Mouse (Mus musculus) embryonic facial prominence, embryonic 11.5 days (tissue): Measurements from ENCODE around the gene Glis2. TPM values are rescaled to one million over a fixed set of nuclear protein-coding genes. Genes with fewer than 3 reads are reported as not detected.

Experiments used
- ATAC-seq: fragments of 200-750 bp; cut with Nextera tagmentation; replicated peaks from 2 replicates; pipeline ENCODE4 v1.8.0; 2017; ENCODE audit warnings: low read depth; ENCODE audit not compliant: insufficient number of reproducible peaks, low FRiP score, low TSS enrichment
- DNase-seq: peaks from one replicate; pipeline ENCODE4 v3.0.0-alpha.2; 2015; ENCODE audit warnings: low spot score
- H3K27ac ChIP-seq: fragments of 300-500 bp; sonication (generic); replicated peaks from 2 replicates; pipeline ENCODE4 v1.5.1; 2014; ENCODE audit warnings: mild to moderate bottlenecking, low read depth, low read length, control low read depth
- H3K27me3 ChIP-seq: fragments of 300-500 bp; sonication (generic); 2 replicates; pipeline ENCODE4 v1.6.1; 2014; ENCODE audit warnings: mild to moderate bottlenecking, low read length, moderate library complexity, mixed read lengths; ENCODE audit not compliant: control insufficient read depth, insufficient read depth
- H3K36me3 ChIP-seq: fragments of 300-500 bp; sonication (generic); replicated peaks from 2 replicates; pipeline ENCODE4 v1.6.1; 2014; ENCODE audit warnings: low read depth, mild to moderate bottlenecking, low read length, moderate library complexity, mixed read lengths; ENCODE audit not compliant: control insufficient read depth, insufficient read depth
- H3K4me1 ChIP-seq: fragments of 300-500 bp; sonication (generic); 2 replicates; pipeline ENCODE4 v1.6.1; 2014; ENCODE audit warnings: low read length, mixed read lengths; ENCODE audit not compliant: control insufficient read depth, insufficient read depth
- H3K4me2 ChIP-seq: fragments of 300-500 bp; sonication (generic); 2 replicates; pipeline ENCODE4 v1.6.1; 2014; ENCODE audit warnings: low read depth, mild to moderate bottlenecking, control low read depth, low read length, moderate library complexity
- H3K4me3 ChIP-seq: fragments of 300-500 bp; sonication (generic); 2 replicates; pipeline ENCODE4 v1.5.1; 2014; ENCODE audit warnings: low read depth, low read length, control low read depth
- H3K9ac ChIP-seq: fragments of 300-500 bp; sonication (generic); replicated peaks from 2 replicates; pipeline ENCODE4 v1.6.1; 2014; ENCODE audit warnings: mild to moderate bottlenecking, control low read depth, low read length
- H3K9me3 ChIP-seq: fragments of 300-500 bp; sonication (generic); replicated peaks from 2 replicates; pipeline ENCODE4 v1.6.1; 2016; ENCODE audit warnings: mild to moderate bottlenecking, low read length, inconsistent platforms, mixed read lengths; ENCODE audit not compliant: control insufficient read depth
- WGBS: fragments of 180-500 bp; shearing (Covaris S2); extraction: QIAGEN DNeasy Blood & Tissue Kit; methylation state at CpG from one replicate; pipeline ENCODE4 v1.1.7; 2014; 5-methylcytosine and 5-hydroxymethylcytosine counted together
- polyA plus RNA-seq: library from polyadenylated mRNA; unstranded; fragments of >200 nt; fragmentation: Nextera tagmentation; extraction: Ambion mirVana; gene quantifications from 2 replicates; pipeline ENCODE4 v1.2.1, GENCODE M21; 2014

Gene Glis2
- polyA plus RNA-seq, 1 experiment from 2014 or later: 19.9 TPM

GRCm38 (mm10) chr16:4638891-4639390 lies 44.4 kb downstream of the Glis2 start:
- DNase-seq (no peak), ATAC-seq (no peak)
- no peak overlapping the region for H3K4me2 ChIP-seq
- no peak overlapping the region for H3K9ac ChIP-seq
- H3K27me3 ChIP-seq: no peaks in the 10 kb centered on the region
- 79% methylated on average over 3 of the region's 3 CpGs for WGBS
- H3K27ac ChIP-seq: no peak overlapping the region
- H3K9me3 ChIP-seq: no peaks in the 10 kb centered on the region
- H3K4me3 ChIP-seq: no peak overlapping the region
- H3K36me3 ChIP-seq: no peaks in the 10 kb centered on the region
- H3K4me1 ChIP-seq: peaks cover 7% of the 10 kb centered on the region

GRCm38 (mm10) chr16:4639831-4640237 lies 45.3 kb downstream of the Glis2 start, which contains the start of the genes Vasn and Dnaja3:
Gene Vasn, plus strand, starts transcription at chr16:4639941.
Gene Dnaja3, plus strand, starts transcription at chr16:4639989.
- H3K4me1 ChIP-seq: peaks cover 7% of the 10 kb centered on the region
- peak; percentile 95 for ATAC-seq

GRCm38 (mm10) chr16:4640267-4641005 lies 45.9 kb downstream of the Glis2 start:
- ATAC-seq (no peak), DNase-seq (peak; percentile 48)
- Histone ChIP-seq H3K27ac (peak overlapping the region; percentile 84), H3K9ac (peak overlapping the region; percentile 77), H3K4me1 (peaks cover 7% of the 10 kb centered on the region), H3K4me3 (peak overlapping the region; percentile 73), H3K27me3 (no peaks in the 10 kb centered on the region), H3K9me3 (no peaks in the 10 kb centered on the region), H3K36me3 (no peaks in the 10 kb centered on the region), H3K4me2 (peak overlapping the region; percentile 72)
- WGBS: 6% methylated on average over 17 of the region's 17 CpGs

More at GRCm38 (mm10) chr16:4639831-4640237, 45.3 kb downstream of the Glis2 start, which contains the start of the genes Vasn and Dnaja3:
- Histone ChIP-seq H3K27me3 (no peaks in the 10 kb centered on the region), H3K9me3 (no peaks in the 10 kb centered on the region), H3K4me2 (peak within 1 kb of the TSS; percentile 72), H3K4me3 (peak within 1 kb of the TSS; percentile 73), H3K9ac (peak within 1 kb of the TSS; percentile 77), H3K36me3 (no peaks in the 10 kb centered on the region), H3K27ac (peak within 1 kb of the TSS; percentile 84)
- WGBS: under 1% methylated on average over 22 of the region's 22 CpGs
- peak; percentile 93 for DNase-seq

- H3K4me1 ChIP-seq: peaks cover 7% of the 10 kb centered on the region
Observed at GRCm38 (mm10) chr16:4641119-4641838, 46.8 kb downstream of the Glis2 start.

GRCm38 (mm10) chr16:4642190-4642589 lies 47.7 kb downstream of the Glis2 start:
- peak overlapping the region; percentile 0; the same call in 1 of the 2 replicates for H3K4me3 ChIP-seq
- peak overlapping the region; percentile 48 for H3K27ac ChIP-seq
- no peaks in the 10 kb centered on the region for H3K9me3 ChIP-seq
- no peaks in the 10 kb centered on the region for H3K27me3 ChIP-seq
- H3K9ac ChIP-seq: peak overlapping the region; percentile 7; the same call in 1 of the 2 replicates
- ATAC-seq: peak; percentile 25; the same call in 1 of the 2 replicates
- H3K4me2 ChIP-seq: peak overlapping the region; percentile 28
- peak; percentile 58 for DNase-seq
- peaks cover 13% of the 10 kb centered on the region for H3K4me1 ChIP-seq
- no peaks in the 10 kb centered on the region for H3K36me3 ChIP-seq
- WGBS: 32% methylated on average over 13 of the region's 13 CpGs

More at GRCm38 (mm10) chr16:4641119-4641838, 46.8 kb downstream of the Glis2 start:
- Histone ChIP-seq H3K27ac (0 out of 2 replicates have a peak overlapping the region, but pooled peaks have one; percentile 28), H3K9ac (peak overlapping the region; percentile 19), H3K27me3 (no peaks in the 10 kb centered on the region), H3K4me2 (peak overlapping the region; percentile 72), H3K9me3 (no peaks in the 10 kb centered on the region), H3K36me3 (no peaks in the 10 kb centered on the region), H3K4me3 (peak overlapping the region; percentile 73)
- ATAC-seq: no peak
- DNase-seq: no peak
- WGBS: 37% methylated on average over 3 of the region's 3 CpGs

GRCm38 (mm10) chr16:4642937-4643336 lies 48.4 kb downstream of the Glis2 start:
- Histone ChIP-seq H3K4me1 (peaks cover 16% of the 10 kb centered on the region), H3K9me3 (no peaks in the 10 kb centered on the region), H3K36me3 (no peaks in the 10 kb centered on the region), H3K9ac (peak overlapping the region; percentile 32), H3K27me3 (no peaks in the 10 kb centered on the region), H3K4me3 (no peak overlapping the region), H3K27ac (no peak overlapping the region), H3K4me2 (peak overlapping the region; percentile 28)
- no peak for DNase-seq
- no peak for ATAC-seq
- 73% methylated on average over 6 of the region's 6 CpGs for WGBS

DNA sequence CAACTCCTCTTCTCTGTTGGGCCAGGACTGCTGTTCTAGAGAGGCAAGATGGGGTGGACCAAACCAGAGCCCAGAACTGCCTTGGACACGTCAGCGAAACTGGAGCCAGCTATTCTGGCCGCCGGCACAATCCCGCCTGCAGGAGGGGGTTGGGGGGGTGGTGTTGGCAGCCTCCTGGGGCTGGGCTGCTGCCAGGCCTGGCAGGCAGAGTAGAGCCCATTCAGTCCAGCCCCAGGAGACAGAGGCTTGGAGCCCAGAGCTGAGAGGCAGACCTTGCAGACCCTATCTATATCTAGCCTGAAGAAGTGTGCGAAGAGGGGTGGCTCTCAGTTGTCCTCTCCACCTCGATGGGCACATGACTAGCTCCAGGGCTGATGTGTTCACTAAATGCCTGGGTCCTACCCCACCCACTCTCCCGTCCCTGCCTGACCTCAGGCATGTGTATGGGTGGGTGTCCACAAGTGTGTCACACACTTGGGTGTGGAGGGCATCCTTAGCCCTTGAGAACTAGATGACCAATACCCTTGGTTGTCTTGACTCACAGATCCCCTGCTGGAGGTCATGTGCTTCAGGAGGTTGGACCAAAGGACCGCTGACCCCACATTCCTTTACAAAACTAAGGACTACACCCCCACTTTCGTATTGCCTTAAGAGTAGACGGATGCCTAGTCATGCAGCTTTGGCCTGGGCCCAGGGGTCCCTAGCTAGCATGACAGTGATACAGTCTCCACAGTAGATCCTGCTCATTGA lies 49.3 kb downstream of the Glis2 start:
- H3K36me3 ChIP-seq: peaks cover under 1% of the 10 kb centered on the region; the same call in 1 of the 2 replicates
- no peak for DNase-seq
- 66% methylated on average over 11 of the region's 11 CpGs for WGBS
- peaks cover 16% of the 10 kb centered on the region for H3K4me1 ChIP-seq
- no peaks in the 10 kb centered on the region for H3K27me3 ChIP-seq
- ATAC-seq: no peak
- H3K4me3 ChIP-seq: no peak overlapping the region
- no peak overlapping the region for H3K4me2 ChIP-seq
- no peaks in the 10 kb centered on the region for H3K9me3 ChIP-seq
- H3K27ac ChIP-seq: no peak overlapping the region
- H3K9ac ChIP-seq: no peak overlapping the region
